Mouse (Mus musculus) limb, embryonic 10.5 days (tissue): ENCODE measurements around the gene Carm1. TPM values are rescaled to one million over a fixed set of nuclear protein-coding genes. Genes with fewer than 3 reads are reported as not detected.
A peak's percentile ranks its signal among the peaks of the same experiment; 100 is the strongest.

Experiments
- DNase-seq: peaks from one replicate; pipeline ENCODE4 v3.0.0-alpha.2; 2017; ENCODE audit warnings: low spot score
- H3K27ac ChIP-seq: fragments of 300-500 bp; sonication (generic); 2 replicates; pipeline ENCODE4 v1.5.1; 2016; ENCODE audit warnings: mild to moderate bottlenecking
- H3K27me3 ChIP-seq: fragments of 300-500 bp; sonication (generic); 2 replicates; pipeline ENCODE4 v1.6.1; 2016; ENCODE audit warnings: low read depth, mild to moderate bottlenecking; ENCODE audit not compliant: poor library complexity, severe bottlenecking
- H3K36me3 ChIP-seq: fragments of 300-500 bp; sonication (generic); 2 replicates; pipeline ENCODE4 v1.6.1; 2016; ENCODE audit warnings: mild to moderate bottlenecking, moderate library complexity
- H3K4me1 ChIP-seq: fragments of 300-500 bp; sonication (generic); 2 replicates; pipeline ENCODE4 v1.6.1; 2016
- H3K4me3 ChIP-seq: fragments of 300-500 bp; sonication (generic); 2 replicates; pipeline ENCODE4 v1.5.1; 2016; ENCODE audit warnings: mild to moderate bottlenecking, moderate library complexity
- H3K9me3 ChIP-seq: fragments of 300-500 bp; sonication (generic); replicated peaks from 2 replicates; pipeline ENCODE4 v1.6.1; 2016; ENCODE audit warnings: mild to moderate bottlenecking
- WGBS: fragments of 180-500 bp; shearing (Covaris S2); methylation state at CpG from one replicate; pipeline ENCODE4 v1.1.7; 2016; 5-methylcytosine and 5-hydroxymethylcytosine counted together
- polyA plus RNA-seq: library from polyadenylated mRNA; unstranded; fragments of >200 nt; fragmentation: Nextera tagmentation; extraction: Ambion mirVana; gene quantifications from 2 replicates; pipeline ENCODE4 v1.2.1, GENCODE M21; 2016

Gene Carm1
- polyA plus RNA-seq: 85.8 and 100 TPM in 2 replicates

- Histone ChIP-seq H3K27ac (peak within 1 kb of the TSS; percentile 98), H3K4me3 (peak within 1 kb of the TSS; percentile 93), H3K36me3 (peaks cover 32% of the 10 kb centered on the region), H3K9me3 (no peaks in the 10 kb centered on the region), H3K27me3 (no peaks in the 10 kb centered on the region), H3K4me1 (peaks cover 32% of the 10 kb centered on the region)
- WGBS: 16% methylated on average over 52 of the region's 52 CpGs
- no peak for DNase-seq
Observed at GRCm38 (mm10) chr9:21546789-21547074, at the start of gene Carm1. Gene Carm1, plus strand, starts transcription at chr9:21546894.

- peaks cover 57% of the 10 kb centered on the region for H3K36me3 ChIP-seq
- no peaks in the 10 kb centered on the region for H3K9me3 ChIP-seq
- H3K27me3 ChIP-seq: no peaks in the 10 kb centered on the region
- peak overlapping the region; percentile 49 for H3K4me3 ChIP-seq
- 76% methylated on average over 16 of the region's 16 CpGs for WGBS
- H3K27ac ChIP-seq: peak overlapping the region; percentile 92
- H3K4me1 ChIP-seq: peaks cover 52% of the 10 kb centered on the region
- DNase-seq: no peak
Observed at GRCm38 (mm10) chr9:21497050-21497542, 49.6 kb upstream of the Carm1 start.

- WGBS: 95% methylated on average over 2 of the region's 2 CpGs
- peaks cover 52% of the 10 kb centered on the region for H3K4me1 ChIP-seq
- H3K27me3 ChIP-seq: no peaks in the 10 kb centered on the region
- peaks cover 53% of the 10 kb centered on the region for H3K36me3 ChIP-seq
- H3K4me3 ChIP-seq: peak overlapping the region; percentile 49; the same call in 1 of the 2 replicates
- DNase-seq: no peak
- H3K27ac ChIP-seq: peak overlapping the region; percentile 92
- H3K9me3 ChIP-seq: no peaks in the 10 kb centered on the region
Observed at GRCm38 (mm10) chr9:21497664-21498063, 49.0 kb upstream of the Carm1 start.

GRCm38 (mm10) chr9:21498284-21498902 lies 48.3 kb upstream of the Carm1 start:
- Histone ChIP-seq H3K4me1 (peaks cover 52% of the 10 kb centered on the region), H3K9me3 (no peaks in the 10 kb centered on the region), H3K27ac (peak overlapping the region; percentile 92), H3K27me3 (no peaks in the 10 kb centered on the region), H3K36me3 (peaks cover 53% of the 10 kb centered on the region), H3K4me3 (no peak overlapping the region)
- no peak for DNase-seq
- WGBS: 91% methylated on average over 12 of the region's 12 CpGs

GRCm38 (mm10) chr9:21503352-21503751 lies 43.3 kb upstream of the Carm1 start:
- no peak overlapping the region for H3K27ac ChIP-seq
- WGBS: 96% methylated on average over 8 of the region's 8 CpGs
- H3K9me3 ChIP-seq: no peaks in the 10 kb centered on the region
- H3K36me3 ChIP-seq: peaks cover 74% of the 10 kb centered on the region
- 0 out of 2 replicates have a peak, but pooled peaks cover 4% of the 10 kb centered on the region for H3K4me1 ChIP-seq
- no peak overlapping the region for H3K4me3 ChIP-seq
- DNase-seq: no peak
- no peaks in the 10 kb centered on the region for H3K27me3 ChIP-seq

GRCm38 (mm10) chr9:21505767-21506166 lies 40.9 kb upstream of the Carm1 start:
- Histone ChIP-seq H3K27me3 (no peaks in the 10 kb centered on the region), H3K36me3 (peaks cover 70% of the 10 kb centered on the region), H3K9me3 (no peaks in the 10 kb centered on the region), H3K4me3 (no peak overlapping the region), H3K4me1 (peaks cover 12% of the 10 kb centered on the region), H3K27ac (no peak overlapping the region)
- DNase-seq: no peak

- no peak for DNase-seq
- Histone ChIP-seq H3K36me3 (peaks cover 63% of the 10 kb centered on the region), H3K9me3 (no peaks in the 10 kb centered on the region), H3K27me3 (no peaks in the 10 kb centered on the region), H3K4me1 (peaks cover 16% of the 10 kb centered on the region), H3K4me3 (no peak overlapping the region), H3K27ac (no peak overlapping the region)
- WGBS: 93% methylated on average over 15 of the region's 15 CpGs
Observed at GRCm38 (mm10) chr9:21507753-21508430, 38.8 kb upstream of the Carm1 start.

- no peaks in the 10 kb centered on the region for H3K9me3 ChIP-seq
- peaks cover 53% of the 10 kb centered on the region for H3K36me3 ChIP-seq
- H3K27me3 ChIP-seq: no peaks in the 10 kb centered on the region
- H3K4me3 ChIP-seq: peak overlapping the region; percentile 75
- no peak for DNase-seq
- peak overlapping the region; percentile 91; the same call in 1 of the 2 replicates for H3K27ac ChIP-seq
- WGBS: 80% methylated on average over 7 of the region's 7 CpGs
- peaks cover 16% of the 10 kb centered on the region for H3K4me1 ChIP-seq
Observed at GRCm38 (mm10) chr9:21508871-21509404, 37.8 kb upstream of the Carm1 start.

- WGBS: under 1% methylated on average over 44 of the region's 44 CpGs
- H3K27me3 ChIP-seq: no peaks in the 10 kb centered on the region
- DNase-seq: peak; percentile 97
- peak within 1 kb of the TSS; percentile 91 for H3K27ac ChIP-seq
- peak within 1 kb of the TSS; percentile 75 for H3K4me3 ChIP-seq
- peaks cover 42% of the 10 kb centered on the region for H3K36me3 ChIP-seq
- no peaks in the 10 kb centered on the region for H3K9me3 ChIP-seq
- peaks cover 16% of the 10 kb centered on the region for H3K4me1 ChIP-seq
Observed at GRCm38 (mm10) chr9:21509772-21510688, 36.7 kb upstream of the Carm1 start, which contains the start of gene Tmed1. Gene Tmed1, minus strand, starts transcription at chr9:21510252.

GRCm38 (mm10) chr9:21510689-21511015 lies 36.0 kb upstream of the Carm1 start:
- WGBS: 7% methylated on average over 7 of the region's 7 CpGs
- Histone ChIP-seq H3K27ac (peak overlapping the region; percentile 91), H3K9me3 (no peaks in the 10 kb centered on the region), H3K36me3 (peaks cover 36% of the 10 kb centered on the region), H3K4me3 (peak overlapping the region; percentile 75), H3K4me1 (peaks cover 16% of the 10 kb centered on the region), H3K27me3 (no peaks in the 10 kb centered on the region)
- no peak for DNase-seq

GRCm38 (mm10) chr9:21511052-21511451 lies 35.6 kb upstream of the Carm1 start:
- no peaks in the 10 kb centered on the region for H3K27me3 ChIP-seq
- peaks cover 32% of the 10 kb centered on the region for H3K36me3 ChIP-seq
- peaks cover 16% of the 10 kb centered on the region for H3K4me1 ChIP-seq
- no peak for DNase-seq
- peak overlapping the region; percentile 75 for H3K4me3 ChIP-seq
- WGBS: 84% methylated on average over 9 of the region's 9 CpGs
- H3K9me3 ChIP-seq: no peaks in the 10 kb centered on the region
- peak overlapping the region; percentile 91 for H3K27ac ChIP-seq

GRCm38 (mm10) chr9:21513466-21513865 lies 33.2 kb upstream of the Carm1 start:
- WGBS: 98% methylated on average over 4 of the region's 4 CpGs
- H3K27me3 ChIP-seq: no peaks in the 10 kb centered on the region

More at GRCm38 (mm10) chr9:21513466-21513865, 33.2 kb upstream of the Carm1 start:
- Histone ChIP-seq H3K36me3 (peaks cover 8% of the 10 kb centered on the region), H3K9me3 (no peaks in the 10 kb centered on the region), H3K4me3 (no peak overlapping the region), H3K4me1 (peaks cover 16% of the 10 kb centered on the region), H3K27ac (no peak overlapping the region)
- DNase-seq: no peak
